Mouse (Mus musculus) splenic B cell, adult 2 months (primary cell): Measurements from ENCODE around the gene Zdhhc17.

Source experiments
- DNase-seq: peaks from one replicate; pipeline ENCODE4 v3.0.0-alpha.2; 2011; ENCODE audit warnings: low read depth, low spot score
- H3K27me3 ChIP-seq: 2 replicates; pipeline ENCODE4 v1.6.1; 2012; ENCODE audit warnings: mild to moderate bottlenecking, low read length, moderate library complexity, mixed read lengths; ENCODE audit not compliant: control insufficient read depth, poor library complexity, insufficient read depth, severe bottlenecking
- H3K36me3 ChIP-seq: 2 replicates; pipeline ENCODE4 v1.6.1; 2012; ENCODE audit warnings: mild to moderate bottlenecking, low read length, moderate library complexity, mixed read lengths; ENCODE audit not compliant: control insufficient read depth, poor library complexity, insufficient read depth, severe bottlenecking

Zdhhc17 gene

GRCm38 (mm10) chr10:110933584-110933983 is 76.4 kb downstream of the Zdhhc17 start:
- no peaks in the 10 kb centered on the region for H3K36me3 ChIP-seq
- no peak for DNase-seq
- H3K27me3 ChIP-seq = no peaks in the 10 kb centered on the region

GRCm38 (mm10) chr10:110931913-110932560 is 77.9 kb downstream of the Zdhhc17 start:
- H3K27me3 ChIP-seq = no peaks in the 10 kb centered on the region
- no peaks in the 10 kb centered on the region for H3K36me3 ChIP-seq
- DNase-seq = peak; percentile 72

GRCm38 (mm10) chr10:110931161-110931912 is 78.6 kb downstream of the Zdhhc17 start:
- Histone ChIP-seq H3K36me3 (no peaks in the 10 kb centered on the region), H3K27me3 (no peaks in the 10 kb centered on the region)
- no peak for DNase-seq

GRCm38 (mm10) chr10:110929756-110930155 is 80.2 kb downstream of the Zdhhc17 start:
- Histone ChIP-seq H3K36me3 (no peaks in the 10 kb centered on the region), H3K27me3 (no peaks in the 10 kb centered on the region)
- DNase-seq = no peak

GRCm38 (mm10) chr10:110927491-110927890 is 82.4 kb downstream of the Zdhhc17 start:
- DNase-seq = no peak
- no peaks in the 10 kb centered on the region for H3K27me3 ChIP-seq

GRCm38 (mm10) chr10:110922612-110923011 is 87.3 kb downstream of the Zdhhc17 start:
- no peaks in the 10 kb centered on the region for H3K27me3 ChIP-seq
- no peaks in the 10 kb centered on the region for H3K36me3 ChIP-seq
- DNase-seq = no peak

More at GRCm38 (mm10) chr10:110927491-110927890, 82.4 kb downstream of the Zdhhc17 start:
- H3K36me3 ChIP-seq = no peaks in the 10 kb centered on the region

GRCm38 (mm10) chr10:110921890-110922289 is 88.0 kb downstream of the Zdhhc17 start:
- no peaks in the 10 kb centered on the region for H3K27me3 ChIP-seq
- no peaks in the 10 kb centered on the region for H3K36me3 ChIP-seq
- DNase-seq = no peak

- no peaks in the 10 kb centered on the region for H3K27me3 ChIP-seq
- no peak for DNase-seq
- H3K36me3 ChIP-seq = no peaks in the 10 kb centered on the region
Measured at GRCm38 (mm10) chr10:110920368-110920950, 89.5 kb downstream of the Zdhhc17 start.

GRCm38 (mm10) chr10:110919531-110920343 is 90.2 kb downstream of the Zdhhc17 start, which contains the start of gene Csrp2:
Gene Csrp2, plus strand, starts transcription at chr10:110919789.
- Histone ChIP-seq H3K36me3 (no peaks in the 10 kb centered on the region), H3K27me3 (no peaks in the 10 kb centered on the region)
- peak; percentile 88 for DNase-seq

GRCm38 (mm10) chr10:110918414-110919391 is 91.2 kb downstream of the Zdhhc17 start:
- no peaks in the 10 kb centered on the region for H3K27me3 ChIP-seq
- peak; percentile 69 for DNase-seq
- H3K36me3 ChIP-seq = no peaks in the 10 kb centered on the region

GRCm38 (mm10) chr10:110917521-110917920 is 92.4 kb downstream of the Zdhhc17 start:
- Histone ChIP-seq H3K36me3 (no peaks in the 10 kb centered on the region), H3K27me3 (no peaks in the 10 kb centered on the region)
- no peak for DNase-seq

- Histone ChIP-seq H3K27me3 (no peaks in the 10 kb centered on the region), H3K36me3 (no peaks in the 10 kb centered on the region)
- no peak for DNase-seq
Measured at GRCm38 (mm10) chr10:110916666-110917344, 93.1 kb downstream of the Zdhhc17 start.

- no peak for DNase-seq
- H3K27me3 ChIP-seq = no peaks in the 10 kb centered on the region
- no peaks in the 10 kb centered on the region for H3K36me3 ChIP-seq
Measured at GRCm38 (mm10) chr10:110903862-110904261, 106.1 kb downstream of the Zdhhc17 start.
